Mouse (Mus musculus) neutrophil, adult 65 days (primary cell): ENCODE data around the gene Gm45799. TPM values are rescaled to one million over a fixed set of nuclear protein-coding genes. Genes with fewer than 3 reads are reported as not detected.

Source experiments
- total RNA-seq: library from RNA; stranded (reverse); gene quantifications from 2 replicates; pipeline ENCODE4 v1.2.4, GENCODE M21; 2023

The Gm45799 gene
- 10.3 and 15.9 TPM in 2 replicates for total RNA-seq

GRCm38 (mm10) chr7:105640233-105640893, at the start of gene Gm45799, which contains the start of gene Arfip2:
Gene Gm45799 (plus strand): TSS chr7:105640552.
Gene Arfip2 (minus strand): TSS chr7:105640416.

GRCm38 (mm10) chr7:105633127-105633800, 7.1 kb upstream of the Gm45799 start, which contains the start of gene Trim3:
Gene Trim3 (minus strand): TSS chr7:105633571.

GRCm38 (mm10) chr7:105639756-105640155, 596 bp upstream of the Gm45799 start, which contains the start of gene Timm10b:
Gene Timm10b (plus strand): TSS chr7:105640056.

GRCm38 (mm10) chr7:105650639-105651435, 10.5 kb downstream of the Gm45799 start, which contains the start of gene Dnhd1:
Gene Dnhd1 (plus strand): TSS chr7:105650827.

Other genes starting within 250 kb of the Gm45799 start
- gene Fam160a2, start 240.5 kb upstream of the Gm45799 start, total RNA-seq: 152 and 227 TPM in 2 replicates
- gene Cnga4, start 236.0 kb upstream of the Gm45799 start, total RNA-seq: 0.86 and 1.1 TPM in 2 replicates
- gene Cckbr, start 214.8 kb upstream of the Gm45799 start, total RNA-seq: not detected in 2 replicates
- gene Cavin3, start 158.3 kb upstream of the Gm45799 start, total RNA-seq: not detected in 2 replicates
- 19.4 and 20.6 TPM in 2 replicates for gene Smpd1, start 86.2 kb upstream of the Gm45799 start, total RNA-seq
- gene Apbb1, start 58.9 kb upstream of the Gm45799 start, total RNA-seq: 1.5 and 1.6 TPM in 2 replicates
- not detected in 2 replicates for gene Hpx, start 40.4 kb upstream of the Gm45799 start, total RNA-seq
- 12.6 and 17.9 TPM in 2 replicates for gene Trim3, start 7.0 kb upstream of the Gm45799 start, total RNA-seq
- gene Timm10b, start 496 bp upstream of the Gm45799 start, total RNA-seq: 80.7 and 117 TPM in 2 replicates
- 11.6 and 19.3 TPM in 2 replicates for gene Arfip2, start 136 bp upstream of the Gm45799 start, total RNA-seq
- 3.2 and 3.6 TPM in 2 replicates for gene Dnhd1, start 10.3 kb downstream of the Gm45799 start, total RNA-seq
- 137 and 144 TPM in 2 replicates for gene Ilk, start 96.0 kb downstream of the Gm45799 start, total RNA-seq
- gene Rrp8, start 96.8 kb downstream of the Gm45799 start, total RNA-seq: 5.2 and 11.2 TPM in 2 replicates
- gene Taf10, start 103.8 kb downstream of the Gm45799 start, total RNA-seq: 95.8 and 99.8 TPM in 2 replicates
- gene Tpp1, start 111.7 kb downstream of the Gm45799 start, total RNA-seq: 41.0 and 53.2 TPM in 2 replicates
- not detected in 2 replicates for gene Dchs1, start 147.1 kb downstream of the Gm45799 start, total RNA-seq
- 31.2 and 36.4 TPM in 2 replicates for gene Mrpl17, start 170.5 kb downstream of the Gm45799 start, total RNA-seq